Comparison of ENCODE assay signal across 10 mouse cellular contexts in genomic region chr2:34976945-34977658, GRCm38 (mm10). TPM values are rescaled to one million over a fixed set of nuclear protein-coding genes. Genes with fewer than 3 reads are reported as not detected.
DNase-seq lines count a peak whose midpoint lies in the region; ATAC-seq and TF ChIP-seq lines count a peak whose summit lies in the region.
"Had no signal": no experiment of that assay in that cellular context is flagged by ENCODE, and none has a peak within 500 bp of the region (broad histone marks: within the 10 kb centered on the region; RNA-seq: fewer than 3 reads in every experiment).

No protein-coding gene starts in this region.

- ATAC-seq in liver, embryonic 15.5 days (ENCODE audit: insufficient read depth) = no peak
- peak; percentile 31; the same call in 1 of the 2 replicates for ATAC-seq in stomach, embryonic 16.5 days (ENCODE audit: insufficient read depth, low FRiP score)

- no peak overlapping the region for H3K9ac ChIP-seq in liver, embryonic 15.5 days
- H3K9ac ChIP-seq in stomach, embryonic 16.5 days (ENCODE audit: low read length) = no peak overlapping the region
- H3K9ac ChIP-seq: hindbrain, embryonic 13.5 days had no signal

- no peaks in the 10 kb centered on the region for H3K36me3 ChIP-seq in liver, embryonic 15.5 days (replicated peaks)
- no peaks in the 10 kb centered on the region for H3K36me3 ChIP-seq in stomach, embryonic 16.5 days (ENCODE audit: control insufficient read depth, insufficient read depth, low read length)
- H3K36me3 ChIP-seq: hindbrain, embryonic 13.5 days had no signal

- no peaks in the 10 kb centered on the region for H3K9me3 ChIP-seq in liver, embryonic 15.5 days (replicated peaks)
- no peaks in the 10 kb centered on the region for H3K9me3 ChIP-seq in stomach, embryonic 16.5 days (replicated peaks; ENCODE audit: control insufficient read depth, low read length)
- H3K9me3 ChIP-seq: hindbrain, embryonic 13.5 days had no signal

- H3K4me1 ChIP-seq in bone marrow macrophage, adult 2 months (ENCODE audit: control insufficient read depth, insufficient read depth, low read length) = peaks cover 35% of the 10 kb centered on the region
- peaks cover 28% of the 10 kb centered on the region for H3K4me1 ChIP-seq in liver, embryonic 15.5 days (replicated peaks)
- H3K4me1 ChIP-seq in stomach, embryonic 16.5 days (ENCODE audit: control insufficient read depth, insufficient read depth, low read length) = no peaks in the 10 kb centered on the region

- no peak overlapping the region for H3K4me2 ChIP-seq in liver, embryonic 15.5 days
- H3K4me2 ChIP-seq in stomach, embryonic 16.5 days (ENCODE audit: low read depth, low read length) = no peak overlapping the region
- H3K4me2 ChIP-seq: hindbrain, embryonic 13.5 days had no signal

- H3K27me3 ChIP-seq in liver, embryonic 15.5 days = no peaks in the 10 kb centered on the region; the same call in 1 of the 2 replicates
- H3K27me3 ChIP-seq in stomach, embryonic 16.5 days (ENCODE audit: control insufficient read depth, insufficient read depth, low read length) = no peaks in the 10 kb centered on the region
- H3K27me3 ChIP-seq: hindbrain, embryonic 13.5 days had no signal

- WGBS in liver, embryonic 15.5 days (ENCODE audit: insufficient replicate concordance) = 27% methylated on average over 8 of the region's 8 CpGs
- WGBS in stomach, embryonic 16.5 days = 71% methylated on average over 8 of the region's 8 CpGs

- DNase-seq in spleen, adult 12 weeks (ENCODE audit: low spot score) = peak; percentile 26
- DNase-seq in spleen, postnatal 10 days (ENCODE audit: low spot score in 2 of 2) = no peak
- no peak for DNase-seq in right cerebral cortex, postnatal 4 days
- no peak for DNase-seq in right cerebral cortex, postnatal 10 days (ENCODE audit: low spot score in 2 of 2)
- no peak for DNase-seq in layer of hippocampus, postnatal 25 days (ENCODE audit: extremely low spot score in 1 of 2, low spot score in 1 of 2)

- no peak for TF ChIP-seq CTCF in bone marrow macrophage, adult 2 months (IDR thresholded peaks at IDR 0.05; ENCODE audit: low read depth, low read length)

- H3K4me3 ChIP-seq in bone marrow macrophage, adult 2 months (ENCODE audit: insufficient read depth, low read length) = 0 out of 2 replicates have a peak overlapping the region, but pooled peaks have one; percentile 5
- no peak overlapping the region for H3K4me3 ChIP-seq in liver, embryonic 15.5 days (replicated peaks)
- H3K4me3 ChIP-seq in stomach, embryonic 16.5 days (replicated peaks; ENCODE audit: low read length) = no peak overlapping the region
- H3K4me3 ChIP-seq: hindbrain, embryonic 13.5 days had no signal

- TF ChIP-seq POLR2A in bone marrow macrophage, adult 2 months (IDR thresholded peaks at IDR 0.05; ENCODE audit: borderline replicate concordance, low read depth, low read length) = no peak

- H3K27ac ChIP-seq in bone marrow macrophage, adult 2 months (ENCODE audit: insufficient read depth, low read depth, low read length) = peak overlapping the region; percentile 82
- H3K27ac ChIP-seq in liver, embryonic 15.5 days (replicated peaks) = peak overlapping the region; percentile 39
- H3K27ac ChIP-seq in stomach, embryonic 16.5 days (ENCODE audit: low read length) = no peak overlapping the region
- H3K27ac ChIP-seq: hindbrain, embryonic 13.5 days had no signal

RNA-seq across cellular contexts. Expression of gene Traf1, which starts 15.5 kb away (rescaled TPM):
- polyA plus RNA-seq in bone marrow macrophage, adult 2 months (2012; ENCODE audit: insufficient read depth, insufficient read length, missing spikeins) = 22.0 and 28.0 TPM in 2 replicates
- 0.29 and 0.61 TPM in 2 replicates for polyA plus RNA-seq in liver, embryonic 15.5 days (2015; fragmentation: Nextera tagmentation; extraction: Ambion mirVana)
- polyA plus RNA-seq in stomach, embryonic 16.5 days (2015; fragmentation: Nextera tagmentation; extraction: Ambion mirVana) = 3.8 and 6.2 TPM in 2 replicates
- total RNA-seq in layer of hippocampus, postnatal 25 days (2021) = 1 to 10 TPM; 1.7 to 3.3 TPM
- polyA plus RNA-seq: neural tube, embryonic 11.5 days had no signal
